Mouse (Mus musculus): Measurements from ENCODE around the gene Lif. TPM values are rescaled to one million over a fixed set of nuclear protein-coding genes. Genes with fewer than 3 reads are reported as not detected.

The Lif gene
- total and polyA plus RNA-seq, 3 experiments, result 0.27 to 0.31 TPM; not detected in 1

- Histone ChIP-seq H3K27ac (ENCODE audit: control insufficient read depth, low read depth, low read length) (no peak overlapping the region), H3K27me3 (ENCODE audit: control insufficient read depth in 1 of 2, insufficient read depth in 2 of 2, low read length in 2 of 2) (peaks cover 4% of the 10 kb centered on the region in 2 experiments; a peak in 3 of 4 replicates), H3K79me2 (ENCODE audit: control insufficient read depth, insufficient read depth, low read length, poor library complexity) (no peaks in the 10 kb centered on the region), H3K9me3 (replicated peaks; ENCODE audit: insufficient read depth, low read length) (no peaks in the 10 kb centered on the region), H3K36me3 (ENCODE audit: control insufficient read depth in 1 of 2, insufficient read depth in 2 of 2, low read length in 2 of 2) (no peaks in the 10 kb centered on the region), H3K4me3 (ENCODE audit: control insufficient read depth in 1 of 2, insufficient read depth in 1 of 2, low read depth in 2 of 2, low read length in 2 of 2) (no peak overlapping the region), H3K4me1 (ENCODE audit: control insufficient read depth in 1 of 2, insufficient read depth in 2 of 2, low read length in 2 of 2) (peaks cover 0 to 14% of the 10 kb centered on the region in 2 experiments; a peak in 2 of 4 replicates), H3K9ac (ENCODE audit: control insufficient read depth, low read depth, low read length, poor library complexity, severe bottlenecking) (no peak overlapping the region)
- TF ChIP-seq ZNF384 (IDR thresholded peaks at IDR 0.05; ENCODE audit: low read depth, low read length), result no peak
- no peak for TF ChIP-seq MAZ (IDR thresholded peaks at IDR 0.05; ENCODE audit: low read depth, low read length)
- no peak for TF ChIP-seq POLR2AphosphoS5 (IDR thresholded peaks at IDR 0.05; ENCODE audit: borderline replicate concordance, low read depth, low read length)
- TF ChIP-seq GABPA (IDR thresholded peaks at IDR 0.05; ENCODE audit: low read depth, low read length), result no peak
- no peak for TF ChIP-seq BHLHE40 (IDR thresholded peaks at IDR 0.05; ENCODE audit: borderline replicate concordance, low read depth, low read length)
- TF ChIP-seq ZC3H11A (IDR thresholded peaks at IDR 0.05; ENCODE audit: low read depth, low read length), result no peak
- TF ChIP-seq USF2 (IDR thresholded peaks at IDR 0.05; ENCODE audit: borderline replicate concordance in 1 of 2, insufficient read depth in 1 of 2, low read depth in 1 of 2, low read length in 2 of 2), result no peak
- TF ChIP-seq CTCF (IDR thresholded peaks at IDR 0.05 in 2 of 3, conservative IDR thresholded peaks at IDR 0.05 in 1 of 3; ENCODE audit: control insufficient read depth in 1 of 3, insufficient read depth in 1 of 3, low read depth in 2 of 3, low read length in 3 of 3, poor library complexity in 1 of 3, severe bottlenecking in 1 of 3), result no peak
- no peak for TF ChIP-seq MAFK (IDR thresholded peaks at IDR 0.05; ENCODE audit: borderline replicate concordance, low read depth, low read length)
- no peak for TF ChIP-seq CHD2 (IDR thresholded peaks at IDR 0.05; ENCODE audit: low read length)
- no peak for TF ChIP-seq CHD1 (IDR thresholded peaks at IDR 0.05; ENCODE audit: low read depth, low read length)
- no peak for DNase-seq (ENCODE audit: low read depth, low spot score)
Observed at GRCm38 (mm10) chr11:4268500-4268899, 11.1 kb downstream of the Lif start.

GRCm38 (mm10) chr11:4270744-4271459, 13.5 kb downstream of the Lif start:
- H3K9ac ChIP-seq (ENCODE audit: control insufficient read depth, low read depth, low read length, poor library complexity, severe bottlenecking), result no peak overlapping the region
- H3K27me3 ChIP-seq (ENCODE audit: control insufficient read depth in 1 of 2, insufficient read depth in 2 of 2, low read length in 2 of 2), result peaks cover 4% of the 10 kb centered on the region in 2 experiments; a peak in 3 of 4 replicates
- H3K36me3 ChIP-seq (ENCODE audit: control insufficient read depth in 1 of 2, insufficient read depth in 2 of 2, low read length in 2 of 2), result no peaks in the 10 kb centered on the region
- TF ChIP-seq ETS1 (IDR thresholded peaks at IDR 0.05; ENCODE audit: low read depth, low read length), result no peak
- TF ChIP-seq CTCF (IDR thresholded peaks at IDR 0.05 in 2 of 3, conservative IDR thresholded peaks at IDR 0.05 in 1 of 3; ENCODE audit: control insufficient read depth in 1 of 3, insufficient read depth in 1 of 3, low read depth in 2 of 3, low read length in 3 of 3, poor library complexity in 1 of 3, severe bottlenecking in 1 of 3), result peak; percentile 40 to 56 (median 50)
- no peak for TF ChIP-seq MXI1 (IDR thresholded peaks at IDR 0.05; ENCODE audit: low read depth, low read length)
- no peaks in the 10 kb centered on the region for H3K4me1 ChIP-seq (ENCODE audit: control insufficient read depth in 1 of 2, insufficient read depth in 2 of 2, low read length in 2 of 2)
- H3K27ac ChIP-seq (ENCODE audit: control insufficient read depth, low read depth, low read length), result no peak overlapping the region
- no peaks in the 10 kb centered on the region for H3K9me3 ChIP-seq (replicated peaks; ENCODE audit: insufficient read depth, low read length)
- peak; percentile 62 for DNase-seq (ENCODE audit: low read depth, low spot score)
- no peaks in the 10 kb centered on the region for H3K79me2 ChIP-seq (ENCODE audit: control insufficient read depth, insufficient read depth, low read length, poor library complexity)
- no peak overlapping the region for H3K4me3 ChIP-seq (ENCODE audit: control insufficient read depth in 1 of 2, insufficient read depth in 1 of 2, low read depth in 2 of 2, low read length in 2 of 2)

All from MEL (cell line).